8 mouse cellular contexts compared by ENCODE assay signal in genomic region chr16:94724747-94725211, GRCm38 (mm10).
A peak's percentile ranks its signal among the peaks of the same experiment; 100 is the strongest.
DNase-seq lines count a peak whose midpoint lies in the region; ATAC-seq and TF ChIP-seq lines count a peak whose summit lies in the region.

No protein-coding gene starts in this region.

- ATAC-seq in kidney, embryonic 16.5 days (ENCODE audit: low FRiP score, low TSS enrichment): 0 out of 2 replicates have a peak, but pooled peaks have one; percentile 24
- ATAC-seq in forebrain, postnatal 0 days: peak; percentile 41
- ATAC-seq in liver, postnatal 0 days: peak; percentile 40; the same call in 1 of the 2 replicates

- H3K27ac ChIP-seq in kidney, embryonic 16.5 days (ENCODE audit: low read length): no peak overlapping the region
- peak overlapping the region; percentile 93 for H3K27ac ChIP-seq in forebrain, postnatal 0 days (ENCODE audit: low read depth, low read length)
- no peak overlapping the region for H3K27ac ChIP-seq in liver, postnatal 0 days (ENCODE audit: low read depth)

- no peaks in the 10 kb centered on the region for H3K27me3 ChIP-seq in kidney, embryonic 16.5 days (ENCODE audit: insufficient read depth, low read length)
- H3K27me3 ChIP-seq in forebrain, postnatal 0 days (ENCODE audit: insufficient read depth, low read length): no peaks in the 10 kb centered on the region
- H3K27me3 ChIP-seq in liver, postnatal 0 days (ENCODE audit: insufficient read depth, low read length): peaks cover 6% of the 10 kb centered on the region; the same call in 1 of the 2 replicates

- under 1% methylated on average over 16 of the region's 18 CpGs for WGBS in kidney, embryonic 16.5 days
- WGBS in forebrain, postnatal 0 days: 4% methylated on average over 18 of the region's 18 CpGs
- 2% methylated on average over 18 of the region's 18 CpGs for WGBS in liver, postnatal 0 days (ENCODE audit: insufficient replicate concordance)

- peak overlapping the region; percentile 58 for H3K4me3 ChIP-seq in kidney, embryonic 16.5 days (ENCODE audit: low read length)
- H3K4me3 ChIP-seq in forebrain, postnatal 0 days (ENCODE audit: low read depth, low read length): peak overlapping the region; percentile 61
- peak overlapping the region; percentile 40 for H3K4me3 ChIP-seq in liver, postnatal 0 days (ENCODE audit: low read depth, low read length)

- TF ChIP-seq CTCF in forebrain, postnatal 0 days (IDR thresholded peaks at IDR 0.05; ENCODE audit: low read depth): no peak
- no peak for TF ChIP-seq CTCF in liver, postnatal 0 days (IDR thresholded peaks at IDR 0.05; ENCODE audit: low read depth)

- H3K9me3 ChIP-seq in kidney, embryonic 16.5 days (ENCODE audit: low read length): peaks cover 5% of the 10 kb centered on the region; the same call in 1 of the 2 replicates
- H3K9me3 ChIP-seq in forebrain, postnatal 0 days (ENCODE audit: low read length): no peaks in the 10 kb centered on the region
- no peaks in the 10 kb centered on the region for H3K9me3 ChIP-seq in liver, postnatal 0 days (ENCODE audit: low read length)

- peak overlapping the region; percentile 82 for H3K4me2 ChIP-seq in kidney, embryonic 16.5 days (replicated peaks; ENCODE audit: low read depth, low read length)
- H3K4me2 ChIP-seq in forebrain, postnatal 0 days (ENCODE audit: low read depth): peak overlapping the region; percentile 85
- H3K4me2 ChIP-seq in liver, postnatal 0 days (ENCODE audit: low read depth, low read length): peak overlapping the region; percentile 76

- H3K9ac ChIP-seq in kidney, embryonic 16.5 days (replicated peaks; ENCODE audit: low read length): peak overlapping the region; percentile 62
- peak overlapping the region; percentile 65 for H3K9ac ChIP-seq in forebrain, postnatal 0 days
- no peak overlapping the region for H3K9ac ChIP-seq in liver, postnatal 0 days (replicated peaks)

- peaks cover 12% of the 10 kb centered on the region; the same call in 1 of the 2 replicates for H3K4me1 ChIP-seq in kidney, embryonic 16.5 days (ENCODE audit: insufficient read depth, low read length)
- peaks cover under 1% of the 10 kb centered on the region; the same call in 1 of the 2 replicates for H3K4me1 ChIP-seq in forebrain, postnatal 0 days (ENCODE audit: insufficient read depth)
- peaks cover 3% of the 10 kb centered on the region; the same call in 1 of the 2 replicates for H3K4me1 ChIP-seq in liver, postnatal 0 days (ENCODE audit: insufficient read depth)

- no peak for TF ChIP-seq EP300 in liver, postnatal 0 days (IDR thresholded peaks at IDR 0.05; ENCODE audit: low read depth)

- DNase-seq in kidney, adult 8-10 months: no peak
- DNase-seq in cerebellum, adult 11-12 months: peak; percentile 54
- peak; percentile 82 for DNase-seq in forebrain, postnatal 0 days
- peak; percentile 63 for DNase-seq in layer of hippocampus, adult 11-12 months (ENCODE audit: low spot score)
- DNase-seq in liver, postnatal 0 days: no peak
- peak; percentile 20 for DNase-seq in retina, adult 2 months (ENCODE audit: low read depth, low spot score)
- DNase-seq in urinary bladder, postnatal 25 days (ENCODE audit: low spot score): no peak

- no peaks in the 10 kb centered on the region for H3K36me3 ChIP-seq in kidney, embryonic 16.5 days (ENCODE audit: insufficient read depth, low read length)
- no peaks in the 10 kb centered on the region for H3K36me3 ChIP-seq in forebrain, postnatal 0 days (ENCODE audit: insufficient read depth)
- H3K36me3 ChIP-seq in liver, postnatal 0 days (replicated peaks; ENCODE audit: insufficient read depth, low read length): no peaks in the 10 kb centered on the region

Comparison
In these comparisons a context has a peak if more than half of its experiments do, and no peak if none do; other contexts are left out.
1. DNase-seq: peak in cerebellum, adult 11-12 months (single experiment), forebrain, postnatal 0 days (single experiment), layer of hippocampus, adult 11-12 months (single experiment) and retina, adult 2 months (single experiment); none in kidney, adult 8-10 months (0 of 2), liver, postnatal 0 days (single experiment) and urinary bladder, postnatal 25 days (single experiment).
2. Peak in every context shown above with its lines, with median percentiles within 50 percentile points of each other: ATAC-seq, H3K4me2 ChIP-seq and H3K4me3 ChIP-seq.